Mouse (Mus musculus): ENCODE measurements around the gene Samd4b. TPM values are rescaled to one million over a fixed set of nuclear protein-coding genes. Genes with fewer than 3 reads are reported as not detected.

Samd4b gene
- total RNA-seq, 1 experiment from 2014 or later: 5.4 TPM

Other genes starting within 250 kb of the Samd4b start
- 960 and 1,032 TPM in 2 replicates for gene Rps16, start 247.5 kb downstream of the Samd4b start, total RNA-seq (2017)
- 2.1 and 3.9 TPM in 2 replicates for gene Plekhg2, start 225.5 kb downstream of the Samd4b start, total RNA-seq (2017)
- 82.7 and 90.0 TPM in 2 replicates for gene Zfp36, start 217.9 kb downstream of the Samd4b start, total RNA-seq (2017)
- gene Med29, start 205.4 kb downstream of the Samd4b start, total RNA-seq (2017): 16.6 and 21.3 TPM in 2 replicates
- 149 and 190 TPM in 2 replicates for gene Paf1, start 205.2 kb downstream of the Samd4b start, total RNA-seq (2017)
- 583 and 663 TPM in 2 replicates for gene Gmfg, start 160.7 kb downstream of the Samd4b start, total RNA-seq (2017)
- gene Lrfn1, start 146.2 kb downstream of the Samd4b start, total RNA-seq (2017): 2.1 and 2.9 TPM in 2 replicates
- not detected in 2 replicates for gene Ifnl2, start 87.7 kb downstream of the Samd4b start, total RNA-seq (2017)
- gene Ifnl3, start 75.3 kb downstream of the Samd4b start, total RNA-seq (2017): not detected in 2 replicates
- gene Sycn, start 57.3 kb downstream of the Samd4b start, total RNA-seq (2017): not detected in 2 replicates
- gene Nccrp1, start 50.9 kb downstream of the Samd4b start, total RNA-seq (2017): 0.09 TPM in 1 of 2 replicates, not detected in the other
- 5.9 and 7.5 TPM in 2 replicates for gene Pak4, start within 50 bp of the Samd4b start, total RNA-seq (2017)
- not detected in 2 replicates for gene Acp7, start 33.2 kb upstream of the Samd4b start, total RNA-seq (2017)
- gene Fbxo27, start 94.7 kb upstream of the Samd4b start, total RNA-seq (2017): not detected in 2 replicates
- gene Fbxo17, start 118.7 kb upstream of the Samd4b start, total RNA-seq (2017): 2.1 and 4.1 TPM in 2 replicates
- gene Mrps12, start 143.7 kb upstream of the Samd4b start, total RNA-seq (2017): 37.4 and 42.2 TPM in 2 replicates
- 8.7 and 14.2 TPM in 2 replicates for gene Sars2, start 143.8 kb upstream of the Samd4b start, total RNA-seq (2017)
- not detected in 2 replicates for gene Ccer2, start 158.0 kb upstream of the Samd4b start, total RNA-seq (2017)
- 24.5 and 24.9 TPM in 2 replicates for gene Sirt2, start 168.6 kb upstream of the Samd4b start, total RNA-seq (2017)
- 11.3 and 11.6 TPM in 2 replicates for gene Nfkbib, start 169.4 kb upstream of the Samd4b start, total RNA-seq (2017)
- gene Rinl, start 190.8 kb upstream of the Samd4b start, total RNA-seq (2017): 23.4 and 35.6 TPM in 2 replicates
- 340 and 385 TPM in 2 replicates for gene Hnrnpl, start 210.4 kb upstream of the Samd4b start, total RNA-seq (2017)
- gene Ech1, start 227.1 kb upstream of the Samd4b start, total RNA-seq (2017): 94.7 and 95.7 TPM in 2 replicates
- gene Lgals4, start 235.7 kb upstream of the Samd4b start, total RNA-seq (2017): 3.9 and 4.1 TPM in 2 replicates